Mouse (Mus musculus): ENCODE data around the gene Lrrc75b.
A peak's percentile ranks its signal among the peaks of the same experiment; 100 is the strongest.

Lrrc75b gene

DNA sequence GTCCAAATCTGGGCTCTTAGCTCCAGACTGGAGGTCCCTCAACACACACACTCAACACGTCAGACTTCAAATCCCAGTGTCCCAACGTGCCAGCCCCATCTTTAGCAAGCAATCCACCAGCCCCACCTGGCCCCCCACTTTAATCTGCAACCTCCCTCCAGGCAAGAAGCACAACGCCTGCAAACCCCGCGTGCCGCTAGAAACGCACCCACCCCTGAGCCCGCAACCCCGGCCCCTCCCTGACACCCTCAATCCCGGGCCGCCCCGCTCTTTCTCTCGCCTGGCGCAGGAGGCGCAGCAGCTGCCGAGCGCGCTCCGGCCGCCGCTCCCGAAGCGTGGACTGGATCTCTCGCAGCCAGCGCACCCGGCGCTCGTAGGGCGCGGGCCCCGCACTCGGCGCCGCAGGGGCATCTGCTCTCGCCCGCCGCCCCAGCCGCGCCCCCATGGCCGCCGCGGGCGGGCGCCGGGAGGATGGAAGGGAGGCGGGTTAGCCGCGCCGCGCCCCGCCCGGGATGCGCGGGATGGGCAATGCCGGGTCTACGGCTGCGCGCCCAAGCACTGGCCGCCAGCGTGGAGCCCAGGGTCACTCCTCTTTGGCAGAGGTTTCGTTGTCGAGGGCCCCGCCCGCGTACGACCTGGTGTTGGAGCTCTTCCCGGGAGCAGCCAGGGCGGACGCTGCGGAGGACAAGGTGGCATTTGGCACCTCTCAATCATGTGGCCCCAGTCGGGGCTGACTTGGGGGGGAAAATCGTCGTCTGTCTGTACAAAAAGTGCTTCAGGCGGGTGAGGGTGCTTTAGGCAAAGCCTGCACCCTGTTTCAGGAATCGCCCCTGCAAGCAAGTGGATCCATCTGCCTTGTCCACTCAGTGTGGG lies at the start of gene Lrrc75b:
TSS of gene Lrrc75b (minus strand) at position 655 of the 873 bp plus-strand sequence.
- peak; percentile 41 to 64 for DNase-seq (ENCODE audit: low spot score in 2 of 2)

DNA sequence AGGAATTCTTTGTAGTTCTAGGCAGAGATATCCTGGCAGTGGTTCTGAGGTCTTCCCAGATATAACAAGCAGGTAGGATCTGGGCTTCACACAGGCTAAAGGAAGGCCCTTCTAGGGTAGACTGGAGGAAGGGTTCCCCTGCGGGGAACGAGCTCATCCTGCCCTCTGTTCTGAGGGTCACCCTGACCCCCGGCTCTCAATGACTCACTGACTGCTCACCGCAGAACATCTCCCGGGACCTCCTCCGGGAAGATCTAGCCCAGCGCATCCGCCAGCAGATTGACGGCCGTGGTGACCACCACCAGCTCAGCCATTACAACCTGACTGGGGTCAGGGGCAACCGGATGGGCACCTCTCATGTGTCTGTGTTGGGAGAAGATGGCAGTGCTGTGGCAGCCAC lies 48.8 kb upstream of the Lrrc75b start:
- no peak for DNase-seq (ENCODE audit: low spot score in 2 of 2)

DNA sequence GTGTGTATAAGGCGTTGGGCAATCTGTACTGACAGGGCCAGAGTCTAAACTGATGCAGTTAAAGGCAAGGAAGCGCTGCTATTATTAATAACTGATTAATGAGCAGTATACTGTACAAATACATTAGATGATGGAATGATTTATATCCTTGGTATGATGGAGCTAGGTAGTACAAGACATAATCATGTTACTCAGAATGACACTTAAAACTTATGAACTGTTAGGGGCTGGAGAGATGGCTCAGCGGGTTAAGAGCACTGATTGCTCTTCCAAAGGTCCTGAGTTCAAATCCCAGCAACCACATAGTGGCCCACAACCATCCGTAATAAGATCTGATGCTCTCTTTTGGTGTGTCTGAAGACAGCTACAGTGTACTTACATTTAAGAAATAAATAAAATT lies 47.1 kb upstream of the Lrrc75b start:
- DNase-seq (ENCODE audit: low spot score in 2 of 2): no peak

DNA sequence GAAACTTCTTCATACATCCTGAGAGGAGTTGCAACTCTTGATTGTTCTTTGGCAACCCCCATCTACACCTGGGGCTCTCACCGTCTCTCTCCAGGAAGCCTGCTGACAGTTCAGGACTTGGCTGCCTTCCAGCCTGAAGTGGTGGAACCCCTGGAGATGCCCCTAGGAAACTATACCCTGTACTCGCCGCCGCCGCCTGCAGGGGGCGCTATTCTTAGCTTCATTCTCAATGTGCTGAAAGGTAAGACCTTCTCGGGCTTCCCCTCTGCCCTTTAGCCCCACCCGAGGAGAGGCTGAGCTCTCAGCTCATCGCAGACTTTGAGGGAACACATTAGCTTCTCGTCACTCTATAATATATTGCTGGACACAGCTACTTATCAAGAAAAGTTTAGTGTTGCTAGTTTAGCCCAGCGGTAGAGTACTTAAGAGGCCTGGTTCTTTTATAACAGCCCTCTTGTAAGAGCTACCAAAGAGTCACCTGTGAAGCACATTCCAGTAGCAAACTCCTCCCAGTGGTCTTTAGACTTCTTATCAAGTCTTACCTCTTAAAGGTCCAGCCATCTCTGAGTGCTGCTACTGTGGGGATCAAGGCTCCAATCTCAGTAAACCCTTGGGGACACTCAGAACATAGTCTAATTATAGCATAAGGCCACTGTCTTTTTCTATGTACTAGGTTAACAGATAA lies 45.2 kb upstream of the Lrrc75b start:
- no peak for DNase-seq (ENCODE audit: low spot score in 2 of 2)

DNA sequence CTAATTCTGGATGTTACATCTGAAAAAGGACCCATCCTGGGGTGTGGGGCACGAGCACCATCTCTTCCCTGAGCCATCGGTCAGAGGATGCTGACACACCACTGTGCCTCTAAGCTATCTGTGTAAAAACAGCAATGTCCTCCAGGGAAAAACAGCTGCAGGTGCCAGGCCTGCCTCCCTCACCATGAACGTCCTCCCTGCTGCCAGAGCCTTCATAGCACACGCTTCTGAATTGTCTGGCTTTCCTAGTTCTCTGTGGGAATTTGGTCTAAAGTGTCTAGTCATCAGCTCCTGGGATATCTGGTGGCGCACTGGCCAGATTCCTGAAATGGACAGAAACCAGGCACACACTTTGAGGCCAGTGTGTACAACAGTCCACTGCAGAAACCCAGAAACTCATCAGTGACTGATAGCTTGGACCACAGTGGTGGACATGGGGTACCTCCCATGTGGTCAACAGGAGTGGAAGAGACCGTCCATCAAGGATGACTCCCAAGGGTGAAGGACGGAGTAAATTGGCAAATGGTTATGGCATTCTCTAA lies 40.1 kb upstream of the Lrrc75b start:
- DNase-seq (ENCODE audit: low spot score in 2 of 2): peak in 1 of 2 experiments; percentile 28

DNA sequence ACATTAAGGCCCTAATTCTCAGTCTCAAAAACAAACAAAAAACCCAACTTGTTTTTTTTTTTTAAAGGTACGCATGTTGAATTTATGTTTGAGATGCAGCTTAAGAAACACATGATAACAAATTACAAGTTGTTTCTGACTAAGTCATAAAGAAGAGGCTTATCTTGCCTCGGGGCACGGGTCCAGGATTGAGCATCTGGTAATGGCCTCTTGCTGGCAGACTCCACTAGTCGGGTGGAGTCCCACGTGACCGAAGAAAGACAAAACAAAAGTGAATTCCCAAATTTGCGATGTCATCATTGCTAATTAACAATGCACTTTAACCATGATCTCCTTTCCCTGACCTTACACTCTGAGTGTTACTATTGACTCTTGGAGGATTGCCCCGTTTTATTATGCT lies 35.9 kb upstream of the Lrrc75b start:
- DNase-seq (ENCODE audit: low spot score in 2 of 2): peak; percentile 81 to 88

DNA sequence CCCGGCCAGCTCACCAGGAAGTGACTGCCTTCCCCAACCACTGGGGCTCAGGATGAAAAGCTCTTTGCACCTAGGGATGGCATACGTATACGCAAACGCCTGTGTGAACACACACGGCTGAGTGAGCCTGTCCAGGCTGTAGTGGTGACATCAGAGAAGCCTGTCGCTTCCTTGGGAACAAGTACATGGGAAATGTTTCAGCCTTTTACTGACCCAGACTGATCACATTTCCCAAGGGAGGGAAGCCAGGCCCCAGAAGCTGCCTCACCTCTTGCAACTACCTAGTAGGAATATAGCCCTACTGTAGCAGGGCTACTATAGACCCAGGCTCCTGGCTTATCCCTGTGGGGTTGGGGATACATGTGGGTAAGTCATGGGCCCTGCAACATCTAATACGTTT lies 32.5 kb upstream of the Lrrc75b start:
- no peak for DNase-seq (ENCODE audit: low spot score in 2 of 2)

DNA sequence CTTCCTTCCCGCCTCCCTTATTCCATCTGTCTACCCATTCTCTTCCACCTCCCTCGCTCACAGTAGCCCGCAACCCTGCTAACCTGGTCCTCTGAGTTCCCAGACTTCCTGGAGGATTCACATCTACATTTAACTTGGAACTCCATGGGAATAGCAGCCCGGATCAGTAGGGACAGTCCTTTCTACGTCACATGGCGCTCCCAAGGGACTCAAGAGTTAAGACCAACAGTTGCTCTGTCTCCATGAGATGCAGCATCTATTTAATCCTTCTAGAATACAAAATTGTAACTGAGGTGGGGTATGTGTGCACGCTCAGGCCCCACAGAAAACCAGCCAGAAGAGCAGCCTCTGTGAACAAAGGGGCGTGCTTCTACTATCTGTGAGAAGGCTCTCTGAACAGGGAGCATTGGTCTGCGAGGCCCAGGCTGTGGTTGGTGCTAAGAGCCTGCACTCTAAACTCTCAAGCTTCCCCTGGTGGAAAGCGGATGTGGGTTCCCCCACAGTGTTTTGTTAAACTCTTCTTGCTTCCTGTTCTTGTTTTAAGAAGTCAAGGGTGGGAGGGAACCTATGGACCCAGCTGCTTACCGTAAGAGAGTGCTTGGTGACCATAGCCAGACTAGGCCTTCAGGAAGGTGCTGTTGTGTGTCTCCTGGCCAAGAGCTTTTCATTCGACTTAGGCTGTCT lies 31.2 kb upstream of the Lrrc75b start:
- DNase-seq (ENCODE audit: low spot score in 2 of 2): peak; percentile 74 to 83

DNA sequence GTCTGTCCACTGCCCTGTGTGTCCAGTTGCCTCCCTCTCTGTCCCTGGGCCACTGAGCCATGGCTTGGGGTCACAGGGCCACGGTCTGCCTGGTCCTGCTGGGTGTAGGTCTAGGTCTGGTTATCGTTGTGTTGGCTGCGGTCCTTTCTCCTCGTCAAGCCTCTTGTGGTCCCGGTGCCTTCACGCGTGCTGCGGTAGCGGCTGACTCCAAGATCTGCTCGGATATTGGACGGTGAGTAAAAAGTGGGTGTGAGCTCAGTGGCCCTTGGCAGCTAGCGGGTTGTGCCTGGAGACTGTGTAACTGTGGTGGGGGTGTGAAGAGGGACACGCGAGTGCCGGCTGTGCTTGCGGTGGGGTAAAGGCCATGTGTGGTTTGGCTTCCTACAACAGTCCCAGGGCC lies 29.5 kb upstream of the Lrrc75b start:
- DNase-seq (ENCODE audit: low spot score in 2 of 2): peak in 1 of 2 experiments; percentile 59

DNA sequence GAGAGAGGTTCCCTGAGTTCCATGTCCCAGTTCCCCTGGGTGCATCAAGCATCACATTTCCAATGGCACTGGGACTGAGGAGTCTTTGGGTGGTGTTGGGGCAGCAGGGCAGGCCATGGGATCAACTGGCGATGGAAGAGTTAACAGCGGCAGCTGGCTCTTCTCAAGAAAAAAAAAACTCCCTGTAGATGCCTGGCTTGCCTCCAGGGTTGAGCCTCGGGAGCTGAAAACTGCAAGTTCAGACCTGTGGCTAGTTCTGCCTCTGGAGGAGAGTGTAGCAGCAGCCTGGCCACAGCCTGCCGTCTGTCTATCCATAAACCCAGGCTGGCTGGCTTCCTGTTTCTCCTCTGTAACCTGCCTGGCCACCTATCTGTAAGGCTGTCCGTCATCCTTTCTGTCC lies 29.0 kb upstream of the Lrrc75b start, which contains the start of gene Ggt5:
TSS of gene Ggt5 (plus strand) at position 212 of the 400 bp plus-strand sequence.
- DNase-seq (ENCODE audit: low spot score in 2 of 2): peak; percentile 62 to 78

DNA sequence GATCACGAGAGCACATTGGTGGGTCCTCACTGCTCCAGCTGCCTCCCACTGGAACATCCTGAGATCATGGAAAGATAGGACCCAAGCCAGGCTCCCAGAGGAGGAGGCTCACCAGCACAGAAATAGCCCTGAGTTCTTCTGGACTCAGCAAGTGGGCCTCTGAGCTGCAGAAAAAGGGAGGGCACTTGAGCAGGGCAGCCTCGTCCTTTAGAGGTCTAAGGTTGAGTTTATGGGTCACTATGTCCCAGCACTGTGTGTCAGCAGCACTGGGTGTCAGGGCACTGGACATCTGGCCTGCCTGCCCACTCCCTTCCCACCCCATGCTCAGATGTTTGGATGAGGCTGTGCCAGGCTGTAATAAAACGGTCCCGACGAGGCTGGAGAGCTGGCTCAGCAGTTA lies 28.2 kb upstream of the Lrrc75b start:
- DNase-seq (ENCODE audit: low spot score in 2 of 2): peak in 1 of 2 experiments; percentile 40

DNA sequence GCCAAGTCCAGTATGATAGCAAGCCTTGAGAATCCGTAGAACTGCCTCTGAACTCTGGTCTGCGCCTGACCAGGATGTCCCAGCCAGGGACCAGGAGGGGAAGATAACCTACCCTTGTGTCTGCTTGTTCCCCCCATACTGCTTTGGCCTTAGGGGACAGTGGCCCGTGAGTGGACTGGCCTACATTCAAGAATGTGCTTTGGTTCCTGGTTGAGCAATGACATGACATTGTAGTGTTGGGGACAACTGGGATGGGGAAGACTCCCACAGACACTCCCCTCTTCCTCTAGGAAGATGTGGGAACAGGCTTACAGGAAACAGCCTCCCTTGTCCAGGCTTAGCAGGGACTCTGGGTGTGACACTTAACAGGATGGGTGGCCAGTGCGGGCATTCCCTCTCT lies 27.7 kb upstream of the Lrrc75b start:
- peak; percentile 65 to 80 for DNase-seq (ENCODE audit: low spot score in 2 of 2)

DNA sequence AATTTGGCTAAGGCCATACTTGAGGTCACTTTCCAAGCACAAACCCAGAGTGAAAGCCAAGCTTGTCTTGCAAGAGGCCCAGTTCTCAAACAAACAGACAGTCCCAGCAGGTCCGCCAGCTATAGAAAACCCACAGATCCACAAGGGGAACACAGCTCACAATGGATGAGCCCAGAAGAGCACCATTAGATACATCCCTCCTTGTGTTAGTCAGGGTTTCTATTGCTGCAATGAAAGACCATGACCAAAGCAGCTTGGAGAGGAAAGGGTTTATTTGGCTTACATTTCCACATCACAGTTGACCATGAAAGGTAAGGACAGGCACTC lies 26.4 kb upstream of the Lrrc75b start:
- DNase-seq (ENCODE audit: low spot score in 2 of 2): no peak

DNA sequence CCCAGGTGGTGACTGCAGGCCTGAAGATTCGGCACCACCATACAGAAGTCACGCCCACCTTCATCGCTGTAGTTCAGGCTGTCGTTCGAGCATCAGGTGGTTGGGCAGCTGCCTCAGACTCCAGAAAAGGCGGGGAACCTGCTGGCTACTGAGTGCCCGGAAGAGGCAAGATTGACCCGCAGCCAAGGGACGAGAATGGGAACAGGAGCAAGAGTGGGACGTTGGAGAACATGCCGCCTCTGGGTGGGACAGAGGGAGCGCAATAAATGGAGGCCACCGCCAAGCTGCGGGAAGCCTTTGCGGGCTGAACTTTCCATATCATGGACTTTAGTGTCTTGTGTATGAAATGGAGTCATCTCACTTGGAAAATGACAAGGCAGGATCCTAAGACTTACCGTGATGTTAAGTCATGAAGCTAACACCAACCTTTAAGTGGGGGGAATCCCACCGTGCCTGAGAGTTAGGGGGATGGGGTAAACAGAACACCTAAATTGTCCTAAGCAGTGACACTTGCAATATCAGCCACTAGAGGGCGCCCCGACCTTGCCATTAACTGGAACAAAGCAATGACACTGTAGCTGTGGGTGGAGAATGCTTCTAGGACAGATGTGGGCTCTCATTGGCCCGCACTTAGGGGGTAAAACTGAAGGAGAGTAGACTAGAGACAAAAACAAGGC lies 25.9 kb upstream of the Lrrc75b start:
- peak; percentile 80 to 90 for DNase-seq (ENCODE audit: low spot score in 2 of 2)

DNA sequence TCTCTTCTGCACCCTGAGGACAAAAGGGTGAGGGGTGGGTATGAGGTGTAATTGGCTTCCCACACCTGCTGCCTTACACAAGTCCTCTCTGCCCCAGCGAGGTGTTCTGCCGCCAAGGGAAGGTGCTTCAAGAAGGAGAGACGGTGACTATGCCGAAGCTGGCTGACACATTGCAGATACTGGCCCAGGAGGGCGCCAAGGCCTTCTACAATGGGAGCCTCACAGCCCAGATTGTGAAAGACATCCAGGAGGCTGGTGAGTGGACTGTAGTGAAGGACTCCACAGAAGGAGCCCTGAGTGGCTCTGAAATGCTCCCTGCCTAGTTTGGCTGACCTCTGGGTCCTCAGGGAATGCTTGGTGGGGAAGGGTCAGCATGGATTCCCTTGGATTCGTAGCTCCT lies 19.0 kb upstream of the Lrrc75b start:
- no peak for DNase-seq (ENCODE audit: low spot score in 2 of 2)

DNA sequence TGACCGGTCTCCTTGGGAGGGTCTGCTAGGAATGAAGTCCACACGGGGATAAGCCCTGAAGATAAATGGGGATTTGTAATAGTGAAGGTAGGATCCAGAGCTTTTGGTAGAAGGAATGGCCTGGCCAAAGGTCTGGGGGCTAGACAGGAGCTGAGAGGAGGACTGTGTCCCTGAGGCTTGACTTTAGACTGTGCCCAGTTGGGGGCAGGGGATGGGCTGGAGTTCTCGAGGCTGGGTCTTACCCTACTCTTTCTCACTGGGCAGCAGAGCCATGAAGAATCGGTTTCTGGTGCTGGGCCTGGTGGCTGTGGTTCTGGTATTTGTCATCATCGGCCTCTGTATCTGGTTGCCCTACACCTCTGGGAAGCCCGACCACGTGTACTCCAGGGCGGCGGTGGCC lies 13.8 kb upstream of the Lrrc75b start:
- DNase-seq (ENCODE audit: low spot score in 2 of 2): no peak

DNA sequence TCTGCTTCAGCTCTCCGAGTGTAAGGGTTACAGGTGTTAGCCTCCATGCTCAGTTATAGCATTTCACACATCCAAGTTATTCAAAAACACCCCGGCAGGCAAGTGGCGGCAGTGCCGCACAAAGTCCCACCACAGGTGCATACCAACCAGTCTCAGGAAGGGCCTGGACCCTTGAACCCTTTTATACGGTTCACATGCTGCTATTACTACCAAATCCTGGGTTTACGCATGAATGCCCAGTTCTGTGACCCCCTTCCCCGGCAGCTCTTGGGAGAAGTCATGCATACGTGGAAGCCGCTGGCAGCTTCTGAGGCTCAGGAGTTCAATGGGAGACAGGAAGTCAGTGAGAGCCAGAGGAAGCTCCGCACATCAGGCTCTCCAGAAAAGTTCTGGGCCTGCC lies 13.1 kb upstream of the Lrrc75b start:
- no peak for DNase-seq (ENCODE audit: low spot score in 2 of 2)

DNA sequence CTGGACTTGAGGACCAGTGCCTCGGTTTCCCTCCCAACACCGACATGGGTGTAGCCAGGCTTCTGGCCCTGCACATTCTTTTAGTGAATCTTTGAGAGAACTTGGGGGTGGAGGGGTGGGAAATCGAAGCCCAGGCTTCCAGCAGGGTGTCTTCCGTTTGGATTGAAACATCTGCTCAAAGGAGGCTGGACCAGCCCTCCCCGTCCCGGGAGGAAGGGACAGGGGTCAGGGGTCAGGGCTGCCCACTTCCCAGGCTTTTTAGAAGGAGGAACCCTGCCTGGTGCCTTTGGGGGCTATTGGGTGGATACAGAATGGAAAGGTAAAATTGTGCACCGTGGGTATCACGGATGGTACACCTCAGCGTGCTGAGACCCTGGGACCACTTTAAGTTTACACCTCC lies 11.8 kb upstream of the Lrrc75b start:
- no peak for DNase-seq (ENCODE audit: low spot score in 2 of 2)

DNA sequence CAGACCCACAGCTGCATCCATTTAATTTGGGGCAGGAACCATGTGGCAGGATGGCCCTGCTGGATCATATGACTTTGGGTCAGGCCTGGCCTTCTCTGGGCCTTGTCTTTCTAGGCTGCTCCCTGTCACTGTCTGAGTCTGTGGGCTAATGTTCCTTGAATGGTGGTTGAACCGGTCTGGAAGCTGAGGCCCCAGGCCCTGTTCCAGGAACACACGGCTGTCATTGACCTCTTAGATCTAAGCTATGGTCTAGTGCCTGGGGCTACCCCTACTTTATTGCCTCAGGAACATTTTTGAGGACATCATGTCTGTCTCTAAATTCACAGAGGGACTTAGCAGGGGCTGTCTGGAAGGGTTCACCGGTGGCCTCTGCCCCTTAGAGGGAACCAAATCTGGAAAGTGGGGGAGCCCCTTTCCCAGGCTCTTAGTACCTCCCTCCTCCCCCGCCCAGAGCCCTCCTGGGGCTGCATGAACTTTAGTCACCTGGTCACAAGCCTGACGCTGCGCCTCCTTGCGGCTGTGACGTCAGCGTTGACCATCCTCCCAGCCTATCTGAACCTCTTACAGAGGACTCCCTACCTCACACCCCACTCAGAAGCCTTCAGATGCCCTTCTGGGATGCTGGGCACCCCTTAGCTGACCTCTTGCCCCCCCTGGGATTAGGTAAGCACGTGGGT lies 11.0 kb upstream of the Lrrc75b start:
- no peak for DNase-seq (ENCODE audit: low spot score in 2 of 2)

DNA sequence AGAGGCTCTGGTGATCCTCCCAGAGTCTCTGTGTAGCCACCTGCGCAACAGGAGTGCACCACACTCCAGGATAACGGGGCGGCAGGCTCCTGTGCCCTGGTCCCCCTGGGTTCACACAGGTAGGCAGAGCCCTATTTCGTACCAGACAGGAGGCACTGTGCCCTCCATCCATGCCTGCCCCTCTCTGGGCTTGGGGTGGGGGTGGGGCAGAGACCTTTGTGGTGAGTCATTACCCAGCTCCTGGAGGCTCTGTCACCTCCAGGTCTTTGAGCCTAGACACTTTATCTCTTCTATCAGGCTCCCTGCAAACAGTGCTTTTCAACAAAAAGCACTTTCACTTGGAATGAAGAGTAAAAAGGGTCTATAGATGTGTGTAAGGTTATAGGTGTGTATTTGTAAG lies 8.7 kb upstream of the Lrrc75b start:
- DNase-seq (ENCODE audit: low spot score in 2 of 2): no peak

DNA sequence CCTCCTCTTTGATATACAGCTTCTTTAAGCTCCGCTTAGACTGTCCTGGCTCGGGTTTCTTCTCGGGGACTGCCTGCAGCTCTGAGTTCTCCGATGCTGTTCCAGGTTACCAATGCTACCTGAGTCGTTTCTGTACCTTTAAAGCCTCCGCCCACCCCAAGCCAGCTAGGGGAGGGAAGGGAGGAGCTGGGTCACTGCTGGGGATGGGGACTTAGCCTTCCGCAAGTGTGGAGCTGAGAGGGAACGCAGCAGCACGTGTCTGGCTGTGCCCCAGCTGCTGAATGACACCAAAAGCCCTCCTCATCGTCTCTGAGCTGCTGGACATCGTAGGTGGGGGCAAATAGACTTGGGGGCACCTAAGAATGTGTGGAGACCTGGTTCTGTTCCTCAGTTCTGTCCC lies 8.3 kb upstream of the Lrrc75b start:
- DNase-seq (ENCODE audit: low spot score in 2 of 2): no peak
